Mouse (Mus musculus): ENCODE measurements around the gene Sparc.

- no peak for TF ChIP-seq CTCF (IDR thresholded peaks at IDR 0.05; ENCODE audit: insufficient read depth, low read length)
- TF ChIP-seq POLR2A (IDR thresholded peaks at IDR 0.05; ENCODE audit: borderline replicate concordance, extremely low read depth, low read depth, low read length) = peak; percentile 96
These were observed 38.1 kb upstream of the Sparc start, which contains the start of gene Atox1 for GRCm38 (mm10) chr11:55461019-55461645.

Measured in lung, adult 2 months (tissue).